Mouse (Mus musculus) CH12.LX (cell line): ENCODE measurements around the gene Mbtps1.

Experiments
- CHD2 ChIP-seq: IDR thresholded peaks from 2 replicates; pipeline ENCODE4 v1.6.1; 2011; ENCODE audit warnings: low read length, improper control_type of control experiment
- CTCF ChIP-seq, 2 experiments: IDR thresholded peaks in 1 of 2; conservative IDR thresholded peaks in 1 of 2; 2 replicates each; pipeline ENCODE4 v1.5.1; 2011 to 2012; ENCODE audit warnings: low read depth in 2 of 2, low read length in 2 of 2, improper control_type of control experiment in 1 of 2, inconsistent platforms in 1 of 2, mild to moderate bottlenecking in 1 of 2, moderate library complexity in 1 of 2
- ELF1 ChIP-seq: IDR thresholded peaks from 2 replicates; pipeline ENCODE4 v1.6.1; 2014; ENCODE audit warnings: low read depth, mild to moderate bottlenecking, inconsistent platforms, low read length, improper control_type of control experiment
- EP300 ChIP-seq: IDR thresholded peaks from 2 replicates; pipeline ENCODE4 v1.6.1; 2011; ENCODE audit warnings: low read length, improper control_type of control experiment
- ETS1 ChIP-seq: conservative IDR thresholded peaks from 2 replicates; pipeline ENCODE4 v1.6.1; 2012; ENCODE audit warnings: low read depth, mild to moderate bottlenecking, inconsistent platforms, low read length, improper control_type of control experiment, moderate library complexity
- MAX ChIP-seq: IDR thresholded peaks from 2 replicates; pipeline ENCODE4 v1.6.1; 2011; ENCODE audit warnings: low read length, improper control_type of control experiment
- NELFE ChIP-seq: IDR thresholded peaks from 2 replicates; pipeline ENCODE4 v1.6.1; 2011; ENCODE audit warnings: low read depth, low read length, improper control_type of control experiment
- PAX5 ChIP-seq: IDR thresholded peaks from 2 replicates; pipeline ENCODE4 v1.6.1; 2012; ENCODE audit warnings: low read length, inconsistent platforms, mixed read lengths
- POLR2A ChIP-seq: IDR thresholded peaks from 2 replicates; pipeline ENCODE4 v1.6.1; 2011; ENCODE audit warnings: low read depth, mild to moderate bottlenecking, improper control_type of control experiment, low read length
- POLR2AphosphoS2 ChIP-seq: IDR thresholded peaks from 2 replicates; pipeline ENCODE4 v1.6.1; 2011; ENCODE audit warnings: low read depth, low read length, improper control_type of control experiment
- SIN3A ChIP-seq: IDR thresholded peaks from 2 replicates; pipeline ENCODE4 v1.6.1; 2012; ENCODE audit warnings: low read length, improper control_type of control experiment, inconsistent platforms
- USF1 ChIP-seq: IDR thresholded peaks from 2 replicates; pipeline ENCODE4 v1.6.1; 2014; ENCODE audit warnings: low read depth, mild to moderate bottlenecking, inconsistent platforms, low read length, improper control_type of control experiment

DNA sequence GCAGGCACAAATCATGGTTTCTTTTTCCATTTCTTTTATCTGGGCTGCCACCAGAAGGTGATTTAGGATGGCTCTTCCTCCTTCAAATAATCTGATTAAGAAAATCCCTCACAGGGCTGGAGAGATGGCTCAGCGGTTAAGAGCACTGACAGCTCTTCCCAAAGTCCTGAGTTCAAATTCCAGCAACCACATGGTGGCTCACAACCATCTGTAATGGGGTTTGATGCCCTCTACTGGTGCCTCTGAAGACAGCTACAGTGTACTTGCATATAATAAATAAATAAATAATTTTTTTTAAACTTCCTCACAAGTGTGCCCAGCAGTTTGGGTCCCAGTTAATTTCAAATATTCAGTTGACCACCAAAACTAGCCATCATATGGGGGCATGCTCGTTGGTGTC, 47.7 kb upstream of the Mbtps1 start:
- TF ChIP-seq NELFE = no peak
- no peak for TF ChIP-seq MAX
- no peak for TF ChIP-seq EP300
- TF ChIP-seq CHD2 = no peak
- no peak for TF ChIP-seq USF1
- TF ChIP-seq SIN3A = no peak
- TF ChIP-seq POLR2A = no peak
- no peak for TF ChIP-seq PAX5
- no peak for TF ChIP-seq POLR2AphosphoS2
- TF ChIP-seq ELF1 = no peak
- no peak for TF ChIP-seq ETS1
- TF ChIP-seq CTCF (conservative IDR thresholded peaks at IDR 0.05 in 1 of 2, IDR thresholded peaks at IDR 0.05 in 1 of 2; ENCODE audit: low read depth in 2 of 2, low read length in 2 of 2) = peak in 1 of 2 experiments; percentile 61; a peak in 2 of 4 replicates
